Mouse (Mus musculus): ENCODE data around the gene Shroom3. TPM values are rescaled to one million over a fixed set of nuclear protein-coding genes. Genes with fewer than 3 reads are reported as not detected.

Shroom3 gene
- polyA plus RNA-seq, 1 experiment from 2014 or later: 15.2 TPM

DNA sequence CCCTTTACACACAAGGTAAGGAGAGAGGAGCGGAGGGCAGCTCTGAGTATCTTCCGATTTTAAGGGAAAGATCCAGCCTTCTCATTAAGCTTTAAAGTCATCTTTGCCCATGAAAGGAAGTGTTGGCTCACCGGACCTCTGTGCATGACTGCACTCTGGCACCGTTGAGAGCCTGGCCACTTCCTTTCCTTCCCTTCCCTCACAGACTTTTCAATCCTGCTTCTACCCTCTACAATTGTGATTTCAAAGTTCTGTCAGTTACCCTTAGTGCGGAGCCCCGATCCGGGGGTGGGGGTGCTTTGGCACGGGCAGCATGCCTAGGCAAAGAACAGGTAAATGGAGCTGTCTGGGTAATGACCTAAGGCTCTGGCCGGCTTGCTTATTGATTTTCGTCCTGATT is 244.4 kb downstream of the Shroom3 start:
- no peaks in the 10 kb centered on the region; the same call in 1 of the 2 replicates for H3K4me1 ChIP-seq (replicated peaks; ENCODE audit: control insufficient read depth, insufficient read depth, low read length)
- no peak overlapping the region for H3K9ac ChIP-seq (ENCODE audit: low read length)
- H3K9me3 ChIP-seq (ENCODE audit: control insufficient read depth, low read length): no peaks in the 10 kb centered on the region
- no peak overlapping the region for H3K4me2 ChIP-seq (ENCODE audit: low read depth, low read length, severe bottlenecking)
- no peaks in the 10 kb centered on the region for H3K36me3 ChIP-seq (ENCODE audit: control insufficient read depth, insufficient read depth, low read length)
- H3K27ac ChIP-seq (ENCODE audit: low read depth, low read length): no peak overlapping the region
- no peaks in the 10 kb centered on the region for H3K27me3 ChIP-seq (ENCODE audit: control insufficient read depth, insufficient read depth, low read length)
- DNase-seq (ENCODE audit: low spot score) (no peak), ATAC-seq (replicated peaks; ENCODE audit: low FRiP score) (no peak)
- 92% methylated on average over 10 of the region's 10 CpGs for WGBS
- no peak overlapping the region for H3K4me3 ChIP-seq (ENCODE audit: low read depth, low read length)

DNA sequence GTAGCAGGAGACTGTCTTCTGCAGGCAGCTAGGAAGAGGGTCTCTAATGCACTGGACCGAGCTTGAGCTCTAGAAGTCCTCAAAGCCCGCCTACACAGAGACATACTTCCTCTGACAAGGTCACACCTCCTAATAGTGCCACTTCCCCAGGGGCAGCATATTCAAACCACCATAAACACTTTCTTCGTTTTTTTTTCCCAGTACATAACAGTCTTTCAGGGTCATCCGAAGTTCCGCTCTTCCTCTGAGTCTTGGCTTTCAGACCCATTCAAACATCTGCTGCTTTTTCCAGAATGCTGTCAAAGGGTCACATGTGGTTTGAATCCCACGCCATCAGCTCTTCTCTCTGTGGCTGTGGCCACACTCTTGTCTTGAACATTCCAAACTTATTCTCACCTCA is 247.3 kb downstream of the Shroom3 start:
- Histone ChIP-seq H3K9me3 (ENCODE audit: control insufficient read depth, low read length) (no peaks in the 10 kb centered on the region), H3K4me3 (ENCODE audit: low read depth, low read length) (no peak overlapping the region), H3K4me1 (replicated peaks; ENCODE audit: control insufficient read depth, insufficient read depth, low read length) (no peaks in the 10 kb centered on the region), H3K9ac (ENCODE audit: low read length) (no peak overlapping the region), H3K27me3 (ENCODE audit: control insufficient read depth, insufficient read depth, low read length) (no peaks in the 10 kb centered on the region), H3K27ac (ENCODE audit: low read depth, low read length) (no peak overlapping the region), H3K36me3 (ENCODE audit: control insufficient read depth, insufficient read depth, low read length) (no peaks in the 10 kb centered on the region), H3K4me2 (ENCODE audit: low read depth, low read length, severe bottlenecking) (no peak overlapping the region)
- no peak for DNase-seq (ENCODE audit: low spot score)
- WGBS: 78% methylated on average over 6 of the region's 6 CpGs
- ATAC-seq (replicated peaks; ENCODE audit: low FRiP score): no peak

DNA sequence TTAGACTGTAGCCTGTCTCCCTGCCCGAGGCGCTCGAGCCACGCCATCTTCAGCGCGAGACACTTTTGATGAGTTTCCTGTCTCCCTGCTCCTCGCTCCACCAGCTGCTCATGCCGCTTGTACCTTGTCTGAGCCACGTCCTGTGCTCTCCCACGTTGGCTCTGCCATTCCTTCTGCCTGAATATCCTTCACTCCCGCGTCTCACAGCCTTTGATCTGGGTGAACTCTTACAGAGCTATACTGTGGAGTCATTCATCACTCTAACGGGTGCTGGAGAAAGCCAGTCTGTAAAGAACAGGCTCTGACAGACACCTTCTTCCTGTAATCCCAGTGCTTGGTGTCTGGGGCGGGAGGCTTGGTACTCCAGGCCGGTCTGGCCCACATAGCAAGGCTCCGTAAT is 248.1 kb downstream of the Shroom3 start:
- 78% methylated on average over 16 of the region's 16 CpGs for WGBS
- no peaks in the 10 kb centered on the region for H3K36me3 ChIP-seq (ENCODE audit: control insufficient read depth, insufficient read depth, low read length)
- H3K27ac ChIP-seq (ENCODE audit: low read depth, low read length): no peak overlapping the region

DNA sequence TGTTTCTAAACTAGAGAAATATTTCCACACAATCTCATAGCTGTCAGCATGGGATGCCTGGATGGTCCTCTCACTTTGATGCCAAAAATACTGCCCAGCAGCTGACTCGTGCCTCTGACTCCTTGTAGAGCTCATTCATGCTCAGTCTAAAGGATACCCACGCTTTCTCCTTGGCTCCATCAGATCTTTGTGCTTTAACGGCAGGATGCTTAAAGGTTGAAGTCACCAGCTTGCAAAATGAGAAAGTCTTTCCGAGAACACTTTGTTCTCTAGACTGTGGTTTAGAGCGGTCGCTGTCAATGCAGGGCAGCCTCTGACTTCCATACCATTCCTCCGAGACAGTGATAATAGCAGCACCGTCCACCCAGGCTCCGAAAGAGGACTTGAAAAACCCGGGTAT is 249.8 kb downstream of the Shroom3 start:
- H3K4me3 ChIP-seq (ENCODE audit: low read depth, low read length): no peak overlapping the region
- H3K27me3 ChIP-seq (ENCODE audit: control insufficient read depth, insufficient read depth, low read length): no peaks in the 10 kb centered on the region
- WGBS: 83% methylated on average over 10 of the region's 10 CpGs
- no peak overlapping the region for H3K9ac ChIP-seq (ENCODE audit: low read length)
- no peak for ATAC-seq (replicated peaks; ENCODE audit: low FRiP score)
- H3K4me2 ChIP-seq (ENCODE audit: low read depth, low read length, severe bottlenecking): no peak overlapping the region
- no peak for DNase-seq (ENCODE audit: low spot score)
- H3K36me3 ChIP-seq (ENCODE audit: control insufficient read depth, insufficient read depth, low read length): no peaks in the 10 kb centered on the region
- no peaks in the 10 kb centered on the region for H3K4me1 ChIP-seq (replicated peaks; ENCODE audit: control insufficient read depth, insufficient read depth, low read length)
- no peak overlapping the region for H3K27ac ChIP-seq (ENCODE audit: low read depth, low read length)
- no peaks in the 10 kb centered on the region for H3K9me3 ChIP-seq (ENCODE audit: control insufficient read depth, low read length)

More for the DNA sequence above, 248.1 kb downstream of the Shroom3 start:
- no peak for DNase-seq (ENCODE audit: low spot score)
- no peak for ATAC-seq (replicated peaks; ENCODE audit: low FRiP score)
- Histone ChIP-seq H3K27me3 (ENCODE audit: control insufficient read depth, insufficient read depth, low read length) (no peaks in the 10 kb centered on the region), H3K4me2 (ENCODE audit: low read depth, low read length, severe bottlenecking) (no peak overlapping the region), H3K4me3 (ENCODE audit: low read depth, low read length) (no peak overlapping the region), H3K9ac (ENCODE audit: low read length) (no peak overlapping the region), H3K9me3 (ENCODE audit: control insufficient read depth, low read length) (no peaks in the 10 kb centered on the region), H3K4me1 (replicated peaks; ENCODE audit: control insufficient read depth, insufficient read depth, low read length) (no peaks in the 10 kb centered on the region)

DNA sequence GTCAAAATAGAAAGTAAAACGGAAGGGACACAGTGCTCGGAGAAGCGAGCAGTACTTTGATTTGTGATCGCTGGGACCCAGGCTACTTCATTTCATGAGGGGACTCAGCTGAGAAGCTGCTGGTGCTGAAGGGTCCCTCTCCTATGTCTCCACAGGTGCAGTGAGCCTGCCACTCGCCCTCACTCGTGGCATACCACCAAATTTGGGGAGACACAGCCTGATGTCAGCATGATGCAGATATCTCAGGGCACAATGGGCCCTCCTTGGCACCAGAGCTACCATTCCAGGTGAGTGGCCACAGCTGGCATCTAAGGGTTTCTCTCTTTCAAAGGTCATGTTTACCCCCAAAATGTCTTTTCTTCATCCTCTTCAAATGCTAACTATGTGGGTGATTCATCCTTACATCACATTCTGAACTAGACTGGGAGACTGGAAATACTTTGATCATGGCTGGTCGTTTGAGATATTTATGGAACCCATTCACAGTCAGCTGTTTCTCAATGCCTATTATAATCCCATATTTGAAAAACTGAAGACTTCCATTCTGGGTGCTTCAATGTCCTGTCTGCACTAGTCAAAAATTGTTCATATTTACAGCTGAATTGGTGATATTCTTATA is 250.5 kb downstream of the Shroom3 start:
- Histone ChIP-seq H3K27ac (ENCODE audit: low read depth, low read length) (no peak overlapping the region), H3K27me3 (ENCODE audit: control insufficient read depth, insufficient read depth, low read length) (no peaks in the 10 kb centered on the region), H3K9ac (ENCODE audit: low read length) (no peak overlapping the region), H3K9me3 (ENCODE audit: control insufficient read depth, low read length) (no peaks in the 10 kb centered on the region), H3K4me2 (ENCODE audit: low read depth, low read length, severe bottlenecking) (no peak overlapping the region), H3K36me3 (ENCODE audit: control insufficient read depth, insufficient read depth, low read length) (no peaks in the 10 kb centered on the region), H3K4me3 (ENCODE audit: low read depth, low read length) (no peak overlapping the region), H3K4me1 (replicated peaks; ENCODE audit: control insufficient read depth, insufficient read depth, low read length) (no peaks in the 10 kb centered on the region)
- WGBS: 87% methylated on average over 7 of the region's 7 CpGs
- DNase-seq (ENCODE audit: low spot score): no peak
- ATAC-seq (replicated peaks; ENCODE audit: low FRiP score): no peak

DNA sequence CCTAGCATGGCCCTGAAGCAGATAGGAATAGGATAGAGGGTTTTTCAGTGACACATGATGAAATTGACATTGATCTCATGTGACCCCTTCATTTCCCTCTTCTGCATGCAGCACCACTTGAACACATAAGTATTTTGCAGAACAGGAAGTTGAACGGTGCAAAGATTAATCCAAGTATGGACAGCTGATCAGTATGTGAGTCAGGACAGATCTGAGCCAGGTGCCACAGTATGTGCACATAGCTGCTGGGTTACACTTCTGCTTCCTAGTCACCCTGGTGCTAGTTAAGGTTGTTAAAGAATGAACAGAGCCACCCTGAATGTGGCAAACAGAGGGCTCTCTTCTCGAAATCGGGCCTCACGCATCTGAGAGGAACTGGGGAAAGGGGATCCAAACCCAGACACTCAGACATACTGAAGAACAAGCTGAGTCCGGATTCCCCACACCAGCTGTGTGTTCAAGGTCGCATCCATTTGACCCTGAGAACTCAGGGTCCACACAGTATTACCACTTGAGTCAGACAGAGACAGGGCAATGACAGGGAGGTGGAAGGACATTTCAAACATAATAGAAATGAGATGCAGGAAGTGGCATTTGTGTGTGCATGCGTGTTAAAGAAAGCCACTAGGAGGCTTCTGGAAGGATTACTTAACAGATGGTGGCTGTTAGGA is 251.2 kb downstream of the Shroom3 start:
- no peak overlapping the region for H3K4me3 ChIP-seq (ENCODE audit: low read depth, low read length)
- H3K4me2 ChIP-seq (ENCODE audit: low read depth, low read length, severe bottlenecking): no peak overlapping the region
- H3K9me3 ChIP-seq (ENCODE audit: control insufficient read depth, low read length): no peaks in the 10 kb centered on the region
- H3K9ac ChIP-seq (ENCODE audit: low read length): no peak overlapping the region
- DNase-seq (ENCODE audit: low spot score) (no peak), ATAC-seq (replicated peaks; ENCODE audit: low FRiP score) (no peak)
- no peaks in the 10 kb centered on the region for H3K36me3 ChIP-seq (ENCODE audit: control insufficient read depth, insufficient read depth, low read length)
- H3K27ac ChIP-seq (ENCODE audit: low read depth, low read length): no peak overlapping the region
- H3K4me1 ChIP-seq (replicated peaks; ENCODE audit: control insufficient read depth, insufficient read depth, low read length): no peaks in the 10 kb centered on the region
- WGBS: 86% methylated on average over 7 of the region's 7 CpGs
- no peaks in the 10 kb centered on the region for H3K27me3 ChIP-seq (ENCODE audit: control insufficient read depth, insufficient read depth, low read length)

DNA sequence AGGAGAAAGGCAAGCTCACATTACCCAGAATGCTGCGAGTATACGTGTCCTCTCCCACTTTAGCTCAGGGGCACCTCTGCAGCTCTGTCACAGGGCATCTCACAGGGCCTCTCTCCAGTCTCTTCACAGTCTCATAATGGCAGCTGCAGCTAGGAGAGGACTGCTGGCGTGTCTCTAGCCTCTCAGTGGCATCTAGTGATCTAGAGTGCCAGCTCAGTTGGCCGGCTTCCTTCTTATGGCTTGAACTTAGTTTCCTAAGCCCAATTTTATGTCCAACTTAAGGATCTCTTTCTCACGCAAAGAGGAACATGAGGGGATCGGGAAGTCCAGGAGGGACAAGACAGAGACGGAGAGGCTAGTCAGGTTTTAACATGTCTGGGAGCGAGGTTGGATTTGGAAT is 252.6 kb downstream of the Shroom3 start:
- H3K4me3 ChIP-seq (ENCODE audit: low read depth, low read length): no peak overlapping the region
- ATAC-seq (replicated peaks; ENCODE audit: low FRiP score) (no peak), DNase-seq (ENCODE audit: low spot score) (no peak)
- no peak overlapping the region for H3K27ac ChIP-seq (ENCODE audit: low read depth, low read length)
- peaks cover 3% of the 10 kb centered on the region; the same call in 1 of the 2 replicates for H3K9me3 ChIP-seq (ENCODE audit: control insufficient read depth, low read length)
- peaks cover 12% of the 10 kb centered on the region for H3K36me3 ChIP-seq (ENCODE audit: control insufficient read depth, insufficient read depth, low read length)
- H3K27me3 ChIP-seq (ENCODE audit: control insufficient read depth, insufficient read depth, low read length): no peaks in the 10 kb centered on the region
- WGBS: 89% methylated on average over 8 of the region's 8 CpGs
- no peaks in the 10 kb centered on the region for H3K4me1 ChIP-seq (replicated peaks; ENCODE audit: control insufficient read depth, insufficient read depth, low read length)
- H3K9ac ChIP-seq (ENCODE audit: low read length): no peak overlapping the region
- no peak overlapping the region for H3K4me2 ChIP-seq (ENCODE audit: low read depth, low read length, severe bottlenecking)

DNA sequence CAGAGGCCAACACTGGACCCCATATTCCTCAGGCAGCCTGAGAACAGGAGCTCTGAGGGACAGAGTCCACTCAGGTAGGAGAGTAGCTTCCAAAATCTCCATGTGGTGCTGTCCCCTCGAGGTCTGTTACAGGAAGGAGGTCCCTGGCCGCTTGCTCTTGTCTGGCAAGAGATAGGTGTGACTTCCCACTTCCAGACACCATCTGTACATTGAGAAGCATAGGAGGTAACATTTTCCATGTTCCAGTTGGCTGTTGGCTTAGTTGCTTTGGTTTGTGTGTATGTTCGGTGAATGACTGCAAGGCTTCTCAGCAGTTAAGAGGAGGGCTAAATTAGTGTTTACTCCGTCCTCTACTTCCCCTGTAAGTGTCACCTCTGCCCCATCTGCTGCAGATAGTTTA is 254.5 kb downstream of the Shroom3 start:
- WGBS: 89% methylated on average over 4 of the region's 4 CpGs
- Histone ChIP-seq H3K4me1 (replicated peaks; ENCODE audit: control insufficient read depth, insufficient read depth, low read length) (no peaks in the 10 kb centered on the region), H3K27ac (ENCODE audit: low read depth, low read length) (no peak overlapping the region), H3K9ac (ENCODE audit: low read length) (no peak overlapping the region), H3K9me3 (ENCODE audit: control insufficient read depth, low read length) (peaks cover 20% of the 10 kb centered on the region), H3K27me3 (ENCODE audit: control insufficient read depth, insufficient read depth, low read length) (no peaks in the 10 kb centered on the region), H3K4me3 (ENCODE audit: low read depth, low read length) (no peak overlapping the region), H3K4me2 (ENCODE audit: low read depth, low read length, severe bottlenecking) (no peak overlapping the region), H3K36me3 (ENCODE audit: control insufficient read depth, insufficient read depth, low read length) (peaks cover 30% of the 10 kb centered on the region)
- DNase-seq (ENCODE audit: low spot score) (no peak), ATAC-seq (replicated peaks; ENCODE audit: low FRiP score) (no peak)
